Mouse (Mus musculus): ENCODE results near the gene Cpm.

Gene Cpm

DNA sequence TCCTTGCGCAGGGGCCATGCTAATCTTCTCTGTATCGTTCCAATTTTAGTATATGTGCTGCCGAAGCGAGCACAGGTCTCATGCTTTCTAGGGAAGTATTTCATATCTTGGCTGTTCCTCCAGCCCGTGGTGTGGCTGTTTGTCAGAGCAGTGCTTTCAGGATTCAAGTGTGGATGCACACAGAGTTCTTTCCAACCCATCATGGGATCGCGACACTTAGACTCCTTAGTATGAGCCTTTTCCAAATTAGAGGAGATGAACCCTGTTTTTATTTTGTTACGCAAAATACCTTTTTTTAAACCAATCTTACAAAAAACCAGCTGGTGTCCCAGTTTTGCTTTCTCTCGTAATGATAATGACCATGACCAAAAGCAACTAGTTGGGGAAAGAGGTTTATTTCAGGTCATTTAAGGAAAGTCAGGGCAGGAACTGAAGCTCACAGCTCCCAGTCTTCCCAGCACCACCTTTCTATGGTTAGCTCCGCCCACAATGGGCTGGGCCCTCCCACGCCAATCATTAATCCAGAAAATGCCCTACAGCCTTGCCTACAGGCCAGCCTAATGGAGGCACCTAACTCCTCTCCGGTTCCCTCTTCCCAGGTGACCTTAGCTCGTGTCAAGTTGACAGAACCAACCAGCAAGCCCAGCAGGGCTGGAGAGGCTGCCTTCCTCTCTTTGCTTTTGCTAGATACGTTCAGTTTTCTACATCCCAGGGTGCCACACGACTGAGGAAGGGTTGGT, 33.2 kb downstream of the Cpm start:
- DNase-seq (ENCODE audit: low spot score in 2 of 2): no peak

DNA sequence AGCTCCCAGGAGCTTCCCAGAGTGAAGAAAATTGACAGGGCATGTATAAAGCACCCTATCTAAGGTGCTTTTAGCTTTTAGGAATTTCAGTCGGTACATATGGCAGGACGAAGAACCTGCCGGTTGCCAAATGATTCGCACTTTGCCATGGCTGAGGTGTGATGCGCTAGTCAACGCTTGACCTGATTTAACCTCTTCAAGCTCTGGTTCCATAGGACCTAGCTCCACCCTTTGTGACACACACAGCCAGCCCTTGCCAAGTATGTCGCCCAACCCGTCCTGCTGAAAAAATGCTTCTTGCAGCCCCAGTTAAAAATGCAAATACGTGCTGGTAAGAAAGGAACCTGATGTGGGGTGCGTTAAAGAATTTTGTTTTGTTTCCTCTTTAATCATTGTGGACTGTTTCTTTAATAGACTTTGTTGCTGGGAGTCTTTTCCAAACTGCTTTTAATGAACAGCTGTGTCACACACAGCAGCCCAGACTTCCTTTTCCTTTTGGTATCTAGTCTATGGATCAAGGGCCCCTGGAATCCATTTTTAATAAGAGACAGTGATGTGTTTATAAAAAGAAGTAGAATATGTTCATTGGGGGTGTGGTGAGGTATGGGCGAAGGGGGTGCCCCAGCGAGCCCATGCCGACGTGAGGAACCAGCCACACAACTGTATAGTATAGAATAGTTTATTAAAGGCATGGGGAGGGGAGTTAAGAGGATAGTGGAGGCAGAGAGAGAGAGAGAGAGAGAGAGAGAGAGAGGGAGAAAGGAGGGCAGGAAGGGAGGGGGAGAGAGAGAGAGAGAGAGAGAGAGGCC, 34.0 kb downstream of the Cpm start:
- DNase-seq (ENCODE audit: low spot score in 2 of 2): peak in 1 of 2 experiments; percentile 21

DNA sequence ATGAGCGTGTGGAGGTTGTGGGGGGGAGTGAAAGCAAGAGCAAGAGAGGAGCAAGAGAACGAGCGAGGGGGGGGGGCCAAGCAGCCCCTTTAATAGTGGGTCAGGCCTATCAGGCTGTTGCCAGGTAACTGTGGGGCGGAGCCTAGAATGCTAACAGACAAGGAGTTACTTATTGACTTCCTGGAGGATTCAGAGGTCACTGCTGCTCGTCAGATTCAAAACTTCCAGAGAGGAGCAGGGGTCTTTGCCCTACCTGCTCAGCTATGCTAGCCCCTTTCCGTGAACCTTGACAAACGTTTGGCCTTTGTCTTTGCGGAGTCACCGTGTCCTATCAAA, 34.5 kb downstream of the Cpm start:
- no peak for DNase-seq (ENCODE audit: low spot score in 2 of 2)

DNA sequence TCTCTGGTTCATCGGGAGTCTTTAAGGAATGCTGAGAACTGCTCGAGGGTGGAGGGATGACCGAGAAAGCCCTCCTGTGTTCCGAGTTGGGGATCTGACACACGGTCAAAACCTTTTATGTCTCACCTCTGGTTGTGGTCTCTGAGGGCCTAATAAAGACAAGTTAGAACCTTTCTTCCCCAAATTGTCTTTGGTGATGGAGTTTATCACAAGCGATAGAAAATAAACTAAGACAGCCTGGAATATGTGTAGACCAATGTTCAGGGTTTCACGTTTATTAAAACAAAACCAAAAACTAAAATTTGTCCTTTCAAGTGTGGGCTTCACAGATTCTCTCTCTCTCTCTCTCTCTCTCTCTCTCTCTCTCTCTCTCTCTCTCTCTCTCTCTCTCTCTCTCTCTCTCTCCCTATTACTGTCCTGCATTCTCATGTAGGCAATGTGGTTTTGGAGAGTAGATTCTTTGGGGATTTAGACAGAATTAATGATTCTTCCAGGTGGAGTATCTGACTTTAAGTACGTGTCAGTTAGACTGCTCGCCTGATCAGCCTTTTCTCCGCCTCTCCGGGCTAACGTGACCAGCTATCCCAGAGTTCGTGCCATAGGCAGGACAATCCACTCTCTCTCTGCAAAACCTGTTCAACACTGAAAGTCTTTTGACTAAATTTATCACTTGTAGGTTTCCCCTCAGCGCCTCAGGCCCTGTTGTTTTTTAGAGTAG, 35.1 kb downstream of the Cpm start:
- no peak for DNase-seq (ENCODE audit: low spot score in 2 of 2)

DNA sequence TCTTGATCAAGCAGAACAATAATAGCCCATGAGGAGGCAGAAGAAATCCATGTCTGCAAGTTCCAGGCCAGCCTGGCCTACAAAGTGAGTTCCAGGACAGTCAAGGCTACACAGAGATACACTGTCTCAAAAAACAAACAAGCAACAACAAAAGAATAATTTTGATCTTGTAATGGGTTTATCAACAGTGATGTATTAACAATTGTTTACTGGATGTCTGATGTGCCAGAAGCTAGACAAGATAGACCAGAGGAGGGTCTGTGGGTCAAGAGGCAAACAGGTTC, 35.6 kb downstream of the Cpm start:
- no peak for DNase-seq (ENCODE audit: low spot score in 2 of 2)

DNA sequence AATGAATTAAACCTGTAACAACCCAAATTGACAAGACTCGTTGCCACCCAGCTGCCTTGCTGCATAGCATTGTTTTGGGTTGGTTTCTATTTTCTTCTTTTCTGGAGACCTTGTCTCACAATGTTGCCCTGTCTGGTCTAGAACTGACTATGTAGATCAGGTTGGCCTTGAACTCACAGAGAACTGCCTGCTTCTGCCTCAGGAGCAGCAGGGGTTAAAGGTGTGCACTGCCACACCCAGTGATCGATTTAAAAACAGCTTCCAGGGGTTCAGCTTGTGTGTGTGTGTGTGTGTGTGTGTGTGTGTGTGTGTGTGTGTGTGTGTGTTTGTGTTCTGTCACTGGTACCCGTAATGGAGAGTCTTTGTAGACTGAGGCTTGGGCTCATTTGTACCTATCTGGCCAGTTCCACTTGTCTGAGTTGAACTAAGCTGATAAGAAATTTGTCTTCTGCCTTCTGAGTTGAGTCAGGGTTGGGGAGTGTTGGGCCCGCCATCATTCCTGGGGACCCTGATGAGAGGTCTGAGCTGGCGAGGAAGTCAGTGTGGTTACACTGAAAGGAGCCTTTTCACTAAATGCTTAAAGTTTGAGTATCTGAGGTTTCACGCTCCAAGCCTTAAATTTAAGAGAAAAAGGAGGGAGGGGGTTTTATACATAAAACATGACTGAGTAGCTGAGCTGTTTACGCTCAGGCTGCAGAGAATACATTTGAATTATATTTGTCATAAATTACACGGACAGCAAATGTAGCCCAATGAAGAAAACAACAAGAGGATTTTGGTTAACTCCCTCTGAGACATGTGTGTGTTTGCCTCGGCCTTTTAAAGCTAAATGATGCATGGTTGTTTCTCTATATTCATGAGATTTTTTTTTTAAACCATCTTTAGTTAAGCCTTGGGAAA, 36.3 kb downstream of the Cpm start:
- DNase-seq (ENCODE audit: low spot score in 2 of 2): no peak

DNA sequence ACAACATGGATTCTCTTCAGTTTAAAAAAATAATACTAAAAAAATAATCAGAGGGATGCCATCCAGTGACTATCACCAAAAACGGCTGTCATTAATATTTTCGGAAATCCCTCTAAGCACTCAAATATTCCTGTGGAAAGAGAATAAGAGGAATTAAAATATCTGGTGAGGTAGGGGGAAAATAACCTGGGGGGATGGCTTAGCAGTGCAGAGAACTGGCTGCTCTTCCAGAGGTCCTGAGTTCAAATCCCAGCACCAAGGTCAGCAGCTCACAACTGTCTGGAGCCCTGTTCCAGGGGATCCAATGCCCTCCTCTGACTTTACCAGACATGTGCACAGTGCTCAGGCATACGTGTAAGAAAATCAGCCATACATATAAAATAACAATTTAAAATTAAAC, 37.1 kb downstream of the Cpm start:
- DNase-seq (ENCODE audit: low spot score in 2 of 2): no peak

DNA sequence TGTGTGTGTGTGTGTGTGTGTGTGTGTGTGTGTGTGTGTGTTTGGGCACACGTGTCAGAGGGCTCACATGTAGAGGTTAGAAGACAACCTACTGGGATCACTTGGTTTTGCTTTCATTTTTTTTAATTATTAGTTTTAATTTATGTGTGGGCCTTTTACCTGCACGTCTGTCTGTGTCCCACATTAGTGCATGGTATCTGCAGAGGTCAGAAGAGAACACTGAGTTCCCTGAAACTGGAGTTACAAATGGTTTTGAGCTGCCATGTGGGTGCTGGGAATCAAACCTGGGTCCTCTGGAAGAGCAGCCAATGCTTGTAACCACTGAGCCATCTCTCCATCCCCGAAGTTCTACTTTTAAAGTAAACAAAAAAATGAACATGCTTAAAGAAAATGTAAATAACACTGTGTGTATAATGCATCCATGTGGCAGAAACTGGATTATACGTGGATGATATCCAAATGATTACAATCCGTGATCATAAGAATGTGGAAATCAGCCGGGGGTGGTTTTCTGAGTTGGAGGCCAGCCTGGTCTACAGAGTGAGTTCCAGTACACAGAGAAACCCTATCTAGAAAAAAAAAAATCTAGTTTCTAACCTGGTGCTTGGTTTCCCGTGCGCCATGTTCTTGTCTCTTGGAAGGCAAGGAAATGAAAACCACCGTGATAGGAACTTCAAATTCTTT, 37.8 kb downstream of the Cpm start:
- DNase-seq (ENCODE audit: low spot score in 2 of 2): no peak

DNA sequence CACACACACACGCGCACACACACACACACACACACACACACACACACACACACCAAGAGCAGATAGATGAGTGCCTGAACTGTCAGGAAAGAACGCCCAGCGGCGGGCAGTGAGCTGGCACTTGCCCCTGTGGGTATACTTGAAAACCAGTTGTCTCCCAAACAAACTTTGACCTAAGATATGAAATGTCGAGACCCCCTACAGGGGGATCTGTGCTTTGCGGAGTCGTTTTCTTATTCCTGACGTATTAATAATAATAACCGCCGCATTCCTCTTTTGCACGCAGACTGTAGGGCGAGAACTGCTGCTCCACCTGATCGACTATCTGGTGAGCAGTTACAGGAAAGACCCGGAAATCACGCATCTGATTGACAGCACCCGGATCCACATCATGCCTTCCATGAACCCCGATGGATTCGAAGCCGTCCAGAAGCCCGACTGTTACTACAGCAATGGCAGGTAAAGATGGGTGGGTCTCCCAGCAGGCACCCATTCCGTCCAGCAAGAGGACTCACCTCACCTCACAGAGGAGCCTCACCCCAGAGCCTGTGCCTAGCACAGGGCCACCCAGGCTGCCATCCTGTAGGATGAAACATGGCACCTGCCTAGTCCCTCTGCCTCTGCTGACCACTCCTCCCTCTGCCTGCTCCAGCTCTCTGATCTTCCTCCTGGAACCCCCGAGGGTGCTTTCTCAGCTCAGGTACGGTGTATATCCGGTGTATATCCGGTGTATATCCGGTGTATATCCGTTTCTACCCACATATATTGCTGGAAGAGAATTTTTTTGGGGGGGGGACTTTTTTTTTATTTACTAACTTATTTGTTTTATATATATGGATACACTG, 38.6 kb downstream of the Cpm start:
- no peak for DNase-seq (ENCODE audit: low spot score in 2 of 2)

DNA sequence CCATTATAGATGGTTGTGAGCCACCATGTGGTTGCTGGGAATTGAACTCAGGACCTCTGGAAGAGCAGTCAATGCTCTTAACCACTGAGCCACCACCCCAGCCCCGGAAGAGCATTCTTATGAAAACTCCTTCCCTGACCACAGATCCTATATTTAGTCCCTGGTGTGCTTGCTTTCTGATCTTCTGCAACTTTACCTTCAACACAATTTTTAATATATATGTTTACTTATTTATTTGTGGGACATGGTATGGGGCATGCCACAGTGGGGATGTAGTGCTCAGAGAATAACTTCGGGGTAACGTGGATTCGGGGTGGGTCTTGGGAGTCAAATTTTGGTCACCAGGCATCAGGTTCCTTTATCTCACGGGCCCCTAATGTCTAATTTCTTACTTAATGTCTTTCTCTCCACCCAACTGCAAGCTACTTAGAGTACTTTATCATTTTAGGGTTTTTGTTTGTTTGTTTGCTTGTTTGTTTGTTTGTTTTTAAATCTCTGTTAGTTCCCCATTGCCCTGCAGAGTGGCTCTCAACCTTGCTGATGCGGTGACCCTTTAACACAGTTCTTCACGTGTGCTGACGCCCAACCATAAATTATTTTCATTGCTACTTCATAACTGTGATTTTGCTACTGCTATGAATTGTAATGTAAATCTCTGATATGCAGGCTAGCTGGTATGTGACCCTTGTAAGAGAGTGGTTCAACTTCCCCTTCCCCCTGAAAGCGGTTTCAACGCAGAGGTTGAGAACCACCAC, 39.4 kb downstream of the Cpm start:
- no peak for DNase-seq (ENCODE audit: low spot score in 2 of 2)

DNA sequence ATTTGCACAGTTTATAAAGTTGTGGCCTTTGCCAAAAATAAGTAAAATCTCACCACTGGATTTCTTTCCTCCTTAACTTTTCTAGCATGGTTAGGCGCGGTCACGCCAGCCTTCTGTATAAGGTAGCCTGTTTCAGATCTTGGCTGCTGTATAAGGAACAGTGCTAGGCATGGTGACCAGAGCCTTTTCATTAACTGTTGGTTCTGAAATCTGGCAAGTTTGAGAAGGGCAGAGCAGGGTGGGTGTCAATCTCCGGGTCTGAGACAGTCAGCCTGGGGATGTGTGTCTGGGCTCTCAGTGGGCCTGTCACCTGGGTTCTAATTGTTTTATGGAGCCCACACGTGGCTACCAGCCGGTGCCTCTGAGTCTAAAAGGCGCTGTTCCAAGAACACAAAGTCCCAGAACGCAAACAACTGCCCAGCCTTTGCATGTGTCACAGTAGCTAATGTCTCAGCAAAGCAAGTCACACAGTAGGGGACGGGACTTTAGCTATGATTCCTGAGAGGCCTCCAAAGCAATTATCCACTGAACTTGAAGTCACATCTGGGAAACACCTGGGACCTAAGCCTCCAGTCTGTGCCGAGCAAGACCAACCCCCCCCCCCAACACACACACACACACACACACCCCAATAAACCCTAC, 40.3 kb downstream of the Cpm start:
- DNase-seq (ENCODE audit: low spot score in 2 of 2): no peak

DNA sequence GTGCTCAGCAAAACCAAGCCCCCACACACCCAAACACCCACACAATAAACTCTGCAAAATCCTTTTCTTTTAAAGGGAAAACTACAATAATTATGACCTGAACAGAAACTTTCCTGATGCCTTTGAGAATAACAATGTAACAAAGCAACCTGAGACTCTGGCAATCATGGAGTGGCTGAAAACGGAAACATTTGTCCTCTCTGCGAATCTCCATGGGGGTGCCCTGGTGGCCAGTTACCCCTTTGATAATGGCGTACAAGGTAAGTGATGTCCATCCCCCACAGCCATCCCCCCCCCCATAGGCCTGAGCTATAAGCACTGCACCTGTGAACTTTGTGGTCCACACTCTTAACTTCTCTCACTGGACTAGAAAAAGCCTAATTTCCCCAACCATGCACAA, 40.8 kb downstream of the Cpm start:
- no peak for DNase-seq (ENCODE audit: low spot score in 2 of 2)

DNA sequence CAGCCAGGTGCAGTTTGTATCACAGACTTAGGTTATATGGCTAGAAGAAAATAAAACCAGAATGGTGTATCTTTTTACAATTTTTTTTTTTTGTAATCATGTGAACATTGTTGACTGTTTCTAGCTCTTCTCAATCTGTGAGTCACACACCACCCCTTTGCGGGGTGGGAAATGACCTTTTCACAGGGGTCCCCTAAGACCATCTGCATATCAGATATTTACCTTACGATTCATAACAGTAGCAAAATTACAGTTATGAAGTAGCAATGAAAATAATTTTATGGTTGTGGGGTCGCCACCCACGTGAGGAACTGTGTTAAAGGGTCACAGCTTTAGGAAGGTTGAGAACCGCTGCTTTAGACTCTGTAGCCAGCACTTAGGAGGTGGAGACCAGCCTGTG, 41.5 kb downstream of the Cpm start:
- DNase-seq (ENCODE audit: low spot score in 2 of 2): no peak

DNA sequence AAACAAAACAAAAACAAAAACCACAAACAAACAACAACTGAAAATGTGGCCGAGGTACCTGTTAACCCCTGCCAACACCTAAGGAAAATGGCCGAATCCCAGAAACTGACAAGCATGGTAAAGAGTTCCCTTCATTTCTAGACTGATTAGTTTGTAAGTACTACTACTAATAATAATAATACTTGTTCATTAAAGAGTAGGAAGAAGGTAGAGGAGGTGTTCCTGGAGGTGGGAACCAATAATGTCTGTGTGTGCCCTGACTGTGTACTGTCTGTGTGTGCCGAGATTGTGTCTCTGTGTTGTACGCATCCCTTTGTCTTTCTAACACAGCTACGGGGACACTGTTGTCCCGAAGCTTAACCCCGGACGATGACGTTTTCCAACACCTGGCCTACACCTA, 42.0 kb downstream of the Cpm start:
- no peak for DNase-seq (ENCODE audit: low spot score in 2 of 2)

DNA sequence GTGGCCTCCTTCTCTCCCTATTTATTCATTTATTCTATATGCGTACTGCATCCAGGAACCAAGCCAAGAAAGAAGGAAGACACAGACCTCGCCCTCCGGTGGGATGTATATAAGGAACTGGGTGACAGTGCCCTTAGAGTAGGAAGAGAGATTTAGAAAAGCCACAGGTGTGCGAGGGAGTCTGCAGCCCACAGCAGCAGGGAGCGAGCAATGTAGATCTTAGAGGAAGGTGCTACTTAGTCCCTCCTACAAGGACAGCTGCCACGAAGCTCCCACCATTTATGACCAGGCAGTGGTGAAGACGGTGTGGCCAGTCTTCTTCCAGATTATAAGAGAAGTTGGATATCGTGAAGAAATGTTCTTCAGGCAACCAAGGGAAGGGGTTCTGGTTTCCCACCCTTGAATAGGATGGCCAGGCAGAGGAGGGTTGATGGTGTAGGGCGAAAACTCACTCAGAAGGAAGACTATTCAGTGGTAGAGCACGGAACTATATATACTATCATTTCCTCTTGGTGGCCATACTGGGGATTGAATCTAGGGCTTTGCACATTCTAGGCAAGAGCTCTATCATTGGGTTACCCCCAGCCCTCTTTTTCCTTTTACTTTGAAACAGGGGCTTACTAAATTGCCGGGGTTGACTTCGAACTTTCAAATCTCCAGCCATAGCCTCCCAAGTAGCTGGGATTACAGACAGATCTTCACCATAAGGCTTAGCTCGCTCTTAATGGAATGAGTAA, 42.8 kb downstream of the Cpm start:
- DNase-seq (ENCODE audit: low spot score in 2 of 2): no peak

DNA sequence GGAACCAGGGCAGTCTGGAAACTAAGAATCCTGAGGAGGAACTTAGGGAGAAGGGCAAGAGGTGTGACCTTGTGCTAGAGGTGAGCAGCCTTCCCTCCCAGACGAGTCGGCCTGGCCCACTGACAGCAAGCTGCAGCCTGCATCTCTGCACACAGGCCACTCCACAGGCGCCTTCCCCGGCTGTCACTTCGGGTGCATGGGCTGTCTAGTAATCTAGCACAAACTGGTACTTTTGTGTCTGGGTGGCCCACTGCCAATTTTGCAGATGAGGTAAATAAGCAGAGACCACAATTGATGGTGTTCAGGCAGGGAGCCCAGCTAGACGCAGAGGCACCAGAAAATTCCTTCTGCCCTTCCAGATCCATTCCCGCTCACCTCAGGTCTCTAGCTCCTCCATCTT, 43.4 kb downstream of the Cpm start:
- no peak for DNase-seq (ENCODE audit: low spot score in 2 of 2)

DNA sequence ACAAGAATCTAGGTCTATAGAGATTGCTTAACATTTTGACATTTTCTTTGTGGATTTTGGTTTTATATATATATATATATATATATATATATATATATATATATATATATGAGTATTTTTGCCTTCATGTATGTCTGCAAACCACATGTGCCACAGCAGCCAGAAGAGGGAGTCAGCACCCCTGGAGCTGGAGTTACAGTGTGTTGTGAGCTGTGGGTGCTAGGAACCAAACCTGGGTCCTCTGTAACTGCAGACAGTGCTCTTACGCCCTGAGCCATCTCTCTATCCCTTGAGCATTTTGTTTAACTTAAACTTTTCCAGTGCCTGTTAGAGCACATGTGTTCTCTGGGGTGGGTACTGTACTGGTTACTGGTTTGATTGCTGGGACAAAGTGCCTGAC, 44.6 kb downstream of the Cpm start:
- no peak for DNase-seq (ENCODE audit: low spot score in 2 of 2)

DNA sequence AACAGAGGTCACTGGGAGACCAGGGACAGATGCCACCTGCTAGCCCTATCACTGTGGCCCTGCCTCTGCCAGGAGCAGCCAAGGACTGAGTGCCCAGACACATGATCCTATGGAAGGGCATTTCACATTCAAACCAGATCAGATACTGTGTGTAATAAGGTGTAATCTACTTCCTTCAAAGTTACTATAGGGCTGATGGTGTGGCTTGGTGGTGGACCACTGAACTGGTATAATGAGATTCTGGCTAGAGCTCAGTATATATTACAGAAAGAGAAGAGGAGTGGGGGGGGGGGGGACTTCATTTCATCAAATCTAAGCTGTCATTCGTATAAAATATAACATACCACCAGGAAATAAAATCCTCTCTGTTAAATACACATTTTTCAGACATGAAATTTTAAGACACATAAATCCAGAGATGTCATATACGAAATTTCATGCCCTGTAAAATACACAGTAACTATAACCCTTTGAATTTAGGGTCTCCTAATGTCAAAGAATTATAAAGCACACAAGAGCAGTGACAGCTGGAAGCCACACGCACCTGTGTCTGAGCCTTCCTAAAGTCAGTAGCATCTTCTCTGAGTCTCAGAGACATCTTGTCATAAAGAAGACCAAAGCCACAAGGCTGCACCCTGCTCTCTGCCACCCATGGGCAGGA, 45.2 kb downstream of the Cpm start:
- DNase-seq (ENCODE audit: low spot score in 2 of 2): no peak

Measured in natural killer cell, adult 2 months (primary cell).